Mouse (Mus musculus) midbrain, embryonic 13.5 days (tissue): ENCODE results near the gene Nacc1. TPM values are rescaled to one million over a fixed set of nuclear protein-coding genes. Genes with fewer than 3 reads are reported as not detected.
A peak's percentile ranks its signal among the peaks of the same experiment; 100 is the strongest.

ENCODE experiments used
- ATAC-seq: fragments of 200-750 bp; cut with Nextera tagmentation; 2 replicates; pipeline ENCODE4 v1.8.0; 2017; ENCODE audit warnings: mild to moderate bottlenecking, moderate TSS enrichment, moderate library complexity
- H3K27ac ChIP-seq: fragments of 300-500 bp; sonication (generic); 2 replicates; pipeline ENCODE4 v1.5.1; 2015; ENCODE audit warnings: inconsistent platforms, mild to moderate bottlenecking, moderate library complexity
- H3K27me3 ChIP-seq: fragments of 300-500 bp; sonication (generic); 2 replicates; pipeline ENCODE4 v1.6.1; 2015; ENCODE audit warnings: mild to moderate bottlenecking, inconsistent platforms
- H3K36me3 ChIP-seq: fragments of 300-500 bp; sonication (generic); 2 replicates; pipeline ENCODE4 v1.6.1; 2015; ENCODE audit warnings: mild to moderate bottlenecking, inconsistent platforms
- H3K4me1 ChIP-seq: fragments of 300-500 bp; sonication (generic); replicated peaks from 2 replicates; pipeline ENCODE4 v1.6.1; 2015; ENCODE audit warnings: inconsistent platforms
- H3K4me2 ChIP-seq: fragments of 300-500 bp; sonication (generic); replicated peaks from 2 replicates; pipeline ENCODE4 v1.6.1; 2015; ENCODE audit warnings: moderate library complexity, mild to moderate bottlenecking, inconsistent platforms
- H3K4me3 ChIP-seq: fragments of 300-500 bp; sonication (generic); replicated peaks from 2 replicates; pipeline ENCODE4 v1.5.1; 2015; ENCODE audit warnings: mild to moderate bottlenecking, inconsistent platforms
- H3K9ac ChIP-seq: fragments of 300-500 bp; sonication (generic); replicated peaks from 2 replicates; pipeline ENCODE4 v1.6.1; 2015; ENCODE audit warnings: mild to moderate bottlenecking, inconsistent platforms
- H3K9me3 ChIP-seq: fragments of 300-500 bp; sonication (generic); 2 replicates; pipeline ENCODE4 v1.6.1; 2016; ENCODE audit warnings: mild to moderate bottlenecking, inconsistent platforms
- WGBS: fragments of 180-500 bp; shearing (Covaris S2); methylation state at CpG from one replicate; pipeline ENCODE4 v1.1.7; 2015; 5-methylcytosine and 5-hydroxymethylcytosine counted together
- polyA plus RNA-seq: library from polyadenylated mRNA; unstranded; fragments of >200 nt; fragmentation: Nextera tagmentation; extraction: Ambion mirVana; gene quantifications from 2 replicates; pipeline ENCODE4 v1.2.1, GENCODE M21; 2015

The Nacc1 gene
- polyA plus RNA-seq, 1 experiment from 2014 or later = 17.3 TPM

DNA sequence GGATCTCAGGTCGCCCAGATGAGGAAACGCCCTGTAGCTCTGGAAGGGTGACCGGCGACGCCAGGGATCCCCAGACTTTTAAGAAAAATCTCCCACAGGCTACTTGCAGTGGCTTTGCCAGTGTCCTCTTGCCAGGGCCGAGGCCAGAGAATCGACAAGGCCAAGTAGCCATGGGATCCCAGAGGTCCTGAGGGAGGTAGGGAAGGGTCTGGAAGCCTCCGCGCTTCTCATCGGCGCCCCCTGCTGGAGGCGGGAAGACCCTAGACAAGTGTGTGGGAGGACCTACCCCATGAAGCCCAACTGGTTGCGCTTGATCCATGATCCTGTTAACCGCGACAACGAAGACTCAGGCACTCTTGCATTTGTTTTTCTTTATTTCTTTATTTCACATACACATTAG, 16.7 kb upstream of the Nacc1 start:
- 2% methylated on average over 16 of the region's 16 CpGs for WGBS
- peaks cover 46% of the 10 kb centered on the region for H3K4me1 ChIP-seq
- peak overlapping the region; percentile 1; the same call in 1 of the 2 replicates for H3K4me3 ChIP-seq
- ATAC-seq = no peak
- peak overlapping the region; percentile 27 for H3K4me2 ChIP-seq
- H3K36me3 ChIP-seq = peaks cover 10% of the 10 kb centered on the region
- peak overlapping the region; percentile 72; the same call in 1 of the 2 replicates for H3K27ac ChIP-seq
- no peak overlapping the region for H3K9ac ChIP-seq
- peaks cover 88% of the 10 kb centered on the region for H3K27me3 ChIP-seq
- H3K9me3 ChIP-seq = no peaks in the 10 kb centered on the region

DNA sequence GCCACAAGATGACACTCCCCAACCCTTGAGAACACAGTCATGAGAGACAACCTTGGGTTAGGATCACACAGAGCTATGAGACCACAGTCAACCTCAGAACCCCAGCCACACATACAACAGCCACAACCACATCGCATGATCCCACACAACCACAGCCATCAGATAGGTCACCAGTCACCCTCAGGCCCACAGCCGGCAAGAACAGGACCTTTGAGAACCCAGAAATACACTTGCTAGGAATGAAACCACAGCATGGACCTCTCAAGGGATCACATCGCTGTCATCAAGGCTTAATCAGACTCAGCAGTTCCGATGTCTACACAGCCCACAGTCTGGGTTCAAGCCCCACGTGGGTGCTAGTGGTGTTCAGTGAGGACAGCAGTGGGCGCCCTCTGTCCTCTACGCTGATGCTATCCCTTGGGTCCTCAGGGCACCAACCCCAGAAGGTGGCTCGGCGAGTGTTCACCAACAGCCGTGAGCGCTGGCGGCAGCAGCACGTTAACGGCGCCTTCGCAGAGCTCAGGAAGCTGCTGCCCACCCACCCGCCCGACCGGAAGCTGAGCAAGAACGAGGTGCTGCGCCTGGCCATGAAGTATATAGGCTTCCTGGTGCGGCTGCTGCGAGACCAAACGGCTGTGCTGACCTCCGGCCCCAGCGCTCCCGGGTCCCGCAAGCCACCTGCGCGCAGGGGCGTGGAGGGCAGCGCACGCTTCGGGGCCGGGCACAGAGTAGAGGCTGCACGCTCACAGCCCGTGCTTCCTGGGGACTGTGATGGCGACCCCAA, 16.0 kb upstream of the Nacc1 start:
- Histone ChIP-seq H3K9ac (no peak overlapping the region), H3K27me3 (peaks cover 81% of the 10 kb centered on the region), H3K4me1 (peaks cover 39% of the 10 kb centered on the region), H3K4me2 (peak overlapping the region; percentile 27), H3K27ac (no peak overlapping the region; the same call in 1 of the 2 replicates), H3K4me3 (0 out of 2 replicates have a peak overlapping the region, but pooled peaks have one; percentile 1), H3K9me3 (no peaks in the 10 kb centered on the region), H3K36me3 (peaks cover 17% of the 10 kb centered on the region)
- ATAC-seq = no peak
- WGBS = 8% methylated on average over 38 of the region's 38 CpGs

DNA sequence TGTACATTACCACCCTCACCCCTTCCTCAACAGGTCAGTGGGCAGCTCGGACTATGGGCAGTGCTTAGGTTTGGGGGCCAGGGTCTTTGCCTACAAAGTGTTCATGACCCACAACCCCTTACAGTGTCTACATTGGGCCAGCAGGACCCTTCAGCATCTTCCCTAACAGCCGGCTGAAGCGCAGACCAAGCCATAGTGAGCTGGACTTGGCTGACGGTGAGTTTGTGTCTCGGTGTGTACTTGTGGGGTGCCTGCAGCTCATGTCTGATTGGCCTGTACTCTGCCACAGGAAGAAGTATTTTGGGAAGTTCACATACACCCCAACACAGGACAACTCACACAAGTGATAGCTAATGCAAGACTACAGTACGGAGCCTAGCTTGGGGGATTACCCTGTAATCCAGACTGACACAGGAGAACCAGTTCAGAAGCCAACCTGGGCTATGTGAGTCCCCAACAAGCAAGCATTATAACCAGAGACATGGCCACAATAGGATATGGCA, 15.4 kb upstream of the Nacc1 start:
- Histone ChIP-seq H3K4me1 (peaks cover 34% of the 10 kb centered on the region), H3K4me2 (no peak overlapping the region), H3K4me3 (no peak overlapping the region), H3K36me3 (peaks cover 23% of the 10 kb centered on the region), H3K9me3 (no peaks in the 10 kb centered on the region), H3K9ac (no peak overlapping the region), H3K27ac (no peak overlapping the region), H3K27me3 (peaks cover 75% of the 10 kb centered on the region)
- ATAC-seq = no peak
- WGBS = 78% methylated on average over 6 of the region's 6 CpGs

DNA sequence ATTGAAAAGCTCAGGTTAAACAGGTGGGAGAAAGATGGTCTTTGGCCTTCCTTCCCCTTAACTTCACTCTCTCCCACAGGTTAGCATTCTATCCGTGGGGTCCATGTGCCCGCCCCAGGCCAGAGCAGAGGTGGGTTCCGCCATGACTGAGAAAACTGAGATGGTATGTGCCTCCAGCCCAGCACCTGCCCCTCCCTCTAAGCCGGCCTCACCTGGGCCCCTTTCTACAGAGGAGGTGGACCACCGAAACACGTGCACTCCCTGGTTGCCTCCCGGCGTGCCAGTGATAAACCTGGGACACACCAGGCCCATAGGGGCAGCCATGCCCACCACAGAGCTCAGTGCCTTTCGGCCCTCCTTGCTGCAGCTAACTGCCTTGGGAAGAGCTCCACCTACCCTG, 14.9 kb upstream of the Nacc1 start:
- H3K4me3 ChIP-seq = no peak overlapping the region
- H3K9ac ChIP-seq = no peak overlapping the region
- WGBS = 74% methylated on average over 9 of the region's 9 CpGs
- peaks cover 71% of the 10 kb centered on the region for H3K27me3 ChIP-seq
- H3K27ac ChIP-seq = no peak overlapping the region
- 0 out of 2 replicates have a peak overlapping the region, but pooled peaks have one; percentile 10 for H3K4me2 ChIP-seq
- peaks cover 28% of the 10 kb centered on the region for H3K36me3 ChIP-seq
- ATAC-seq = no peak
- H3K9me3 ChIP-seq = no peaks in the 10 kb centered on the region
- peaks cover 29% of the 10 kb centered on the region for H3K4me1 ChIP-seq

DNA sequence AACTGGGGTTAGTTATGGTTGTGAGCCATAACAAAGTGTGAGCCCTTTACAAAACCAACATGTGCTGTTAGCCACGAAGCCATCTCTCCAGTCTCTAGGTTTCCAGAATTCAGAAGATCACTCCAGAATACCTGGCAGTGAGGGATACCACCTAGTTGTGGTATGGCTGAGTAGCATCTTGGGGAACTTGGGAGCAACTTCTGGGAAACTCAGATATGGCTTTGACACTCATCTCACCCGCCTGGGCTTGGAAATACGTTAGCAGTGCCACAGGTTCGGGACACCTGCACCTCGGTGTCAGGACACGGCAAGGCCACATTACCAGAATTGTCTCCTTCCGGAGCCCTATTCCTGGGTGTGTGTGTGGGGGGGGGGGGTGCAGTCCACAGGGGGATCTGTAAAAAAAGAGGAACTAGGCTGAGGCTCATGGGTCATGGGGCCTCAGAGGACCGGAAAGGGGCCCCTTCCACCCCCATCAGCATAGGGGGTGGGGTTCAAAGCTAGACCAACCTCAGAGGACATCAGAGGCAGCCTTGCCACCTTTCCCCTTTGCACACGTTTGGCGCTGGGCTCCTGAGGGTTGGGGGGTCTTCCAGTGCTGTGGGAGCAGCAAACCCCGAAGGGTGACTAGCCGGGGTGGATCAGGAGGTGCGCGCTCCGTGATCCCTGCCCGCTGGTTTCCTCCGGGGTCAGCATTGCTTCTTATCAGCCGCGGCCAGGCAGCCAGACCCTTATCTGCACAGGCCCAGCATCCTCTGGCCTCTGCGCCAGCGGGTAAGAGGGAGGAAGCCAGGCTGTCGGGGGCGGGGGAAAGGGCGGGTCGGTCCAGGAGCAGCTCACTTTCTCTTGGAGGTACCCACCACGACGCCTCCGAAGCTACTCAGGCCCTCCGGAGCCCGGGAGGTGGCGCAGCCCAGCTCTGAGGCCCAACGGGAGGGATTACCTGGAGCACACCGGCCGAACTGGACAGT, 13.6 kb upstream of the Nacc1 start, which contains the start of gene Lyl1:
Gene Lyl1 (plus strand): TSS at position 517 of the 971 bp plus-strand sequence.
- 0 out of 2 replicates have a peak within 1 kb of the TSS, but pooled peaks have one; percentile 10 for H3K4me2 ChIP-seq
- peaks cover 17% of the 10 kb centered on the region for H3K4me1 ChIP-seq
- no peaks in the 10 kb centered on the region for H3K9me3 ChIP-seq
- no peak within 1 kb of the TSS for H3K9ac ChIP-seq
- H3K27me3 ChIP-seq = peaks cover 59% of the 10 kb centered on the region
- H3K4me3 ChIP-seq = peak within 1 kb of the TSS; percentile 14; the same call in 1 of the 2 replicates
- H3K36me3 ChIP-seq = peaks cover 41% of the 10 kb centered on the region
- WGBS = 14% methylated on average over 34 of the region's 34 CpGs
- H3K27ac ChIP-seq = peak within 1 kb of the TSS; percentile 14
- peak; percentile 49 for ATAC-seq

DNA sequence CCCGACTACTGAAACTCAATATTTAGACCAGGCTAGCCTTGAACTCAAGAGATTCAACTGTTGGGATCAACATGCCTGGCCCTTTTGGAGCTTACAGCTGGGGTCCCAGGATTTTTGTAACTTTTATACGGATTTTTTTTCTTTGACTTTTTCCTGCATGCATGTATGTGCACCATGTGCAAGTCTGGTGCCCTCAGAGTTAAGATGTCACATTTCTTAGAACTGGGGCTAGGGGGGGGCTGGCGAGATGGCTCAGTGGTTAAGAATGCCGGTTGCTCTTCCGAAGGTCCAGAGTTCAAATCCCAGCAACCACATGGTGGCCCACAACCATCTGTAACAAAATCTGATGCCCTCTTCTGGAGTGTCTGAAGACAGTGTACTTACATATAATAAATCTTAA, 12.9 kb upstream of the Nacc1 start:
- Histone ChIP-seq H3K36me3 (peaks cover 47% of the 10 kb centered on the region), H3K9ac (no peak overlapping the region), H3K9me3 (no peaks in the 10 kb centered on the region), H3K4me2 (no peak overlapping the region), H3K4me3 (no peak overlapping the region), H3K27me3 (peaks cover 56% of the 10 kb centered on the region), H3K4me1 (peaks cover 14% of the 10 kb centered on the region), H3K27ac (no peak overlapping the region; the same call in 1 of the 2 replicates)
- WGBS = 86% methylated on average over 5 of the region's 5 CpGs
- ATAC-seq = no peak

DNA sequence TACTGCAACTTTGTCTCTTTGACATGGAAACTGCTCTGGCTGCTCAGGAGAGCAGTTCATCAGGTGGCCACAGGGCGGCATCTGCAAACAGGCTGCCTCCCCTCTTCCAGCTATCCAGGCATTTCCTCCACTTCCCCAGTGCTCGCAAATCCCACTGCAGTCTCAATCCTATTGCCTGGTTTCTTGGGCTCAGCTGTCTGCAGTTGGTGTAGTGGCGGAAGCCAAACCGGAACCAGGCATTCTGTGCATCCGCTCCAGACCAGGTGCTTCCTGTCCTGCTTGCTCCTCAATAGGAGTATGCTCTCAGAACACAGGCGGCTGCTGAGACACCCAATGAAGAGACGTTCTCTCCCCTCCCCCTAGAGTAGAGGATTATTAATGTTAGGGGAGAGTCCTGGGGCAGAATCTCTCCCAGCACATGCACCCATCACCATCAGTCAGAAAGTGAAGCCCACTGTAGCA, 12.2 kb upstream of the Nacc1 start:
- Histone ChIP-seq H3K27me3 (peaks cover 50% of the 10 kb centered on the region), H3K9ac (no peak overlapping the region), H3K4me2 (no peak overlapping the region), H3K4me3 (no peak overlapping the region), H3K27ac (peak overlapping the region; percentile 14; the same call in 1 of the 2 replicates), H3K9me3 (no peaks in the 10 kb centered on the region), H3K36me3 (peaks cover 53% of the 10 kb centered on the region), H3K4me1 (peaks cover 8% of the 10 kb centered on the region)
- WGBS = 57% methylated on average over 7 of the region's 7 CpGs
- ATAC-seq = no peak

DNA sequence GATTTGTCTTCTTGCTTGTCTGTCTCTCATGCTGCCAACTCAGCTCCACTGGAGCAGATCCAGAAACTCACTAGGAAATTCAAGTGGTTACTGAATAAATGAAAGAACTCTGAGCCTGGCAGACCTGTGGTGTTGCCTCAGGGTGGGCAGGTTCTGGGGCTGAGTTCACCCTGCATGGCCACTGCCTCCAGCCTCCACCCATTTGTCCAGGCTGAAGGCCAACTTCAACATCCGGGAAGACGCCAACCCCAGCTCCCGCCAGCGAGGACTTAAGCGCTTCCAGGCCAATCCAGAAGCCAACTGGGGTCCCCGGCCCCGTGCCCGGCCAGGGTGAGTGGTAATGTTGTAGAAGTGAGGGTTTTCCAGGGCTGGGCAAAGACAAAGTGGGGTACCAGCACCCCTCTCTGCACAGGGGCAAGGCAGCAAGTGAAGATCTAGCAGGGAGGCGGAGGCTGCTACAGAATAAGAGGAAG, 11.3 kb upstream of the Nacc1 start:
- no peak overlapping the region for H3K9ac ChIP-seq
- peaks cover 58% of the 10 kb centered on the region for H3K36me3 ChIP-seq
- H3K4me1 ChIP-seq = peaks cover 1% of the 10 kb centered on the region
- peaks cover 41% of the 10 kb centered on the region for H3K27me3 ChIP-seq
- WGBS = 95% methylated on average over 9 of the region's 9 CpGs
- no peaks in the 10 kb centered on the region for H3K9me3 ChIP-seq
- no peak for ATAC-seq
- no peak overlapping the region for H3K27ac ChIP-seq
- no peak overlapping the region for H3K4me3 ChIP-seq
- no peak overlapping the region for H3K4me2 ChIP-seq

DNA sequence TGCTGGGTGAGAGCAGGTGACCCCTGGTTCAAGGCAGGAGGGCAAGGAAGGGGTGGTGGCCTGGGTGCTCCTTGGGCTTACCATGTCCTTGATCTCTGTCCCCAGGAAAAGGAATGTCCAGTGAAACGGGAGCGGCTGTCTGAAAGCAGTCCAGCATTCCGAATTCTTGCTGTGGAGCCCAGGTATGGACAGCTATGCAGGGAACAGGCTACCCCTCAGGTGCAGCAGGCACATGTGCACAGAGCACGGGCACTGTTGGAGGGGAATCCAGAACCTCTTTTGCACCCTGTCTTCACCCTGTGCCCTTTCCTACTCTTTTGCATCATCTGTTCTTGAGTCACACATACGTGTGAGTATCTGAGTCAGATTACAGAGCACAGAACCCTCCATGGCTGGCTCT, 10.6 kb upstream of the Nacc1 start:
- Histone ChIP-seq H3K27ac (no peak overlapping the region), H3K4me3 (no peak overlapping the region), H3K36me3 (peaks cover 65% of the 10 kb centered on the region), H3K27me3 (peaks cover 34% of the 10 kb centered on the region), H3K4me1 (no peaks in the 10 kb centered on the region; the same call in 1 of the 2 replicates), H3K9ac (no peak overlapping the region), H3K9me3 (no peaks in the 10 kb centered on the region), H3K4me2 (no peak overlapping the region)
- WGBS = 91% methylated on average over 5 of the region's 5 CpGs
- ATAC-seq = no peak

DNA sequence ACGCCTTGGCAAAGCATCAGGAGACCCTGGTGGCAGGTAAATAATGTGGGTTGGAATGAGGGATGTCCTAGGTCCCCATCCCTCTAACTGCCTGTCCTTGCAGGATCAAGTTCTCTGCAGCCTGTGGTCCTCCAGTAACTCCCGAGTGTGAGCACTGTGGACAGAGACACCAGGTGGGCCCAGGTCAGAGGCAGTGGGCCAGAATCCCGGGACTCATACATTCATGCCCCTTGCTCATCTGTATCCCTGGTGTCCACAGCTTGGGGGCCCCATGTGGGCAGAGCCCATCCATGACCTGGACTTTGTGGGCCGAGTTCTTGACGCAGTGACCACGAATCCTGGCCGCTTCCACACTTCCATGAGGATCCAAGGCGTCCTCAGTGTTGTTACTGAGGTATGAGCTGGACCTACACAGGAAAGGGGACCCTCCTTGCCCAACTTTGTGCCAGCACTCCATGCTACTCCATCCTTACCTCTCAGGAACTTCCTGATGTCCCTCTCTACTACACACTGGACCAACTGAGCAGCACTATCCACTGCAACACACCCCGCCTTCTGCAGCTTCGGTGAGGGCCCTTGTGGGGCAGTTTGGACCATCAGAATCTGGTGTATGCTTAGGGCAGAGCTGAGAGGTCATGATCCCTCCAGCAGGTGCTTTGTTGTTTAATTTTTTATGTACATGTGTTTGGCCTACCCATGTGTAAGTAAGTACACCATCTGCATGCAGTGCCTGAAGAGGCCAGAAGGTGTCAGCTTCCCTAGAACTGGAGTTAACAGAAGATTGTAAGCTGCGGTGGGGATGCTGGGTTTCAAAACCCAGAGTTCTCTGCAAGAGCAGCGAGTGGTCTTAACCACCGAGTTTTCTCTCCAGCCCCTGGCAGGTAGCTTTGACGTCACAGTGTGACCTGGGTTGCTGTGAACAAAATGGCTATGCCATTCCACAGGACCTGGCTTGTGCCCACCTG, 9.8 kb upstream of the Nacc1 start:
- WGBS = 88% methylated on average over 14 of the region's 14 CpGs
- peaks cover 72% of the 10 kb centered on the region for H3K36me3 ChIP-seq
- no peaks in the 10 kb centered on the region; the same call in 1 of the 2 replicates for H3K4me1 ChIP-seq
- no peak overlapping the region for H3K4me2 ChIP-seq
- ATAC-seq = no peak
- H3K4me3 ChIP-seq = no peak overlapping the region
- H3K9me3 ChIP-seq = no peaks in the 10 kb centered on the region
- H3K27ac ChIP-seq = no peak overlapping the region
- peaks cover 25% of the 10 kb centered on the region for H3K27me3 ChIP-seq
- no peak overlapping the region for H3K9ac ChIP-seq
